Comparison of ENCODE assay signal across 8 mouse cellular contexts in genomic region chr8:70765329-70765728, GRCm38 (mm10). TPM values are rescaled to one million over a fixed set of nuclear protein-coding genes. Genes with fewer than 3 reads are reported as not detected.
A peak's percentile ranks its signal among the peaks of the same experiment; 100 is the strongest.
DNase-seq lines count a peak whose midpoint lies in the region; ATAC-seq and TF ChIP-seq lines count a peak whose summit lies in the region.

No protein-coding gene starts in this region.

- DNase-seq in kidney, postnatal 0 days (ENCODE audit: low spot score), result no peak
- DNase-seq in kidney, adult 11 months, result no peak
- DNase-seq in frontal cortex, postnatal 10 days (ENCODE audit: low spot score in 2 of 2), result no peak
- DNase-seq in layer of hippocampus, postnatal 25 days (ENCODE audit: extremely low spot score in 1 of 2, low spot score in 1 of 2), result no peak

- 74% methylated on average over 9 of the region's 9 CpGs for WGBS in kidney, postnatal 0 days
- WGBS in bone marrow, adult 2 months, result 30% methylated on average over 9 of the region's 9 CpGs
- WGBS in hindbrain, embryonic 15.5 days, result 88% methylated on average over 9 of the region's 9 CpGs
- 79% methylated on average over 9 of the region's 9 CpGs for WGBS in midbrain, embryonic 13.5 days

- peak overlapping the region; percentile 40; the same call in 1 of the 2 replicates for H3K4me3 ChIP-seq in kidney, postnatal 0 days (replicated peaks; ENCODE audit: low read depth, low read length)
- peak overlapping the region; percentile 52 for H3K4me3 ChIP-seq in bone marrow, adult 2 months (replicated peaks; ENCODE audit: control insufficient read depth, low read depth, low read length)
- H3K4me3 ChIP-seq in hindbrain, embryonic 15.5 days, result no peak overlapping the region
- H3K4me3 ChIP-seq in midbrain, embryonic 13.5 days (replicated peaks), result no peak overlapping the region; the same call in 1 of the 2 replicates

- H3K9ac ChIP-seq in kidney, postnatal 0 days (ENCODE audit: low read depth, low read length), result peak overlapping the region; percentile 61; the same call in 1 of the 2 replicates
- no peak overlapping the region for H3K9ac ChIP-seq in hindbrain, embryonic 15.5 days
- peak overlapping the region; percentile 60; the same call in 1 of the 2 replicates for H3K9ac ChIP-seq in midbrain, embryonic 13.5 days (replicated peaks)

- H3K27me3 ChIP-seq in kidney, postnatal 0 days (ENCODE audit: insufficient read depth, low read length), result no peaks in the 10 kb centered on the region
- H3K27me3 ChIP-seq in hindbrain, embryonic 15.5 days, result peaks cover 21% of the 10 kb centered on the region
- H3K27me3 ChIP-seq in midbrain, embryonic 13.5 days, result peaks cover 21% of the 10 kb centered on the region

- peak overlapping the region; percentile 91 for H3K4me2 ChIP-seq in kidney, postnatal 0 days (ENCODE audit: low read length)
- H3K4me2 ChIP-seq in hindbrain, embryonic 15.5 days, result peak overlapping the region; percentile 51; the same call in 1 of the 2 replicates
- peak overlapping the region; percentile 54; the same call in 1 of the 2 replicates for H3K4me2 ChIP-seq in midbrain, embryonic 13.5 days (replicated peaks)

- TF ChIP-seq CTCF in kidney, postnatal 0 days (IDR thresholded peaks at IDR 0.05; ENCODE audit: low read depth), result no peak
- no peak for TF ChIP-seq CTCF in bone marrow, adult 2 months (IDR thresholded peaks at IDR 0.05; ENCODE audit: control insufficient read depth, insufficient read depth, low read length)

- TF ChIP-seq POLR2A in bone marrow, adult 2 months (IDR thresholded peaks at IDR 0.05; ENCODE audit: borderline replicate concordance, control insufficient read depth, low read depth, low read length), result no peak

- H3K27ac ChIP-seq in kidney, postnatal 0 days, result no peak overlapping the region
- peak overlapping the region; percentile 70 for H3K27ac ChIP-seq in bone marrow, adult 2 months (ENCODE audit: control insufficient read depth, insufficient read depth, low read depth, low read length, poor library complexity)
- H3K27ac ChIP-seq in hindbrain, embryonic 15.5 days (replicated peaks), result no peak overlapping the region
- H3K27ac ChIP-seq in midbrain, embryonic 13.5 days, result no peak overlapping the region

- peaks cover 4% of the 10 kb centered on the region; the same call in 1 of the 2 replicates for H3K36me3 ChIP-seq in kidney, postnatal 0 days (ENCODE audit: insufficient read depth, low read length)
- peaks cover 20% of the 10 kb centered on the region for H3K36me3 ChIP-seq in hindbrain, embryonic 15.5 days
- H3K36me3 ChIP-seq in midbrain, embryonic 13.5 days, result peaks cover 31% of the 10 kb centered on the region

- H3K9me3 ChIP-seq in kidney, postnatal 0 days (replicated peaks; ENCODE audit: low read length), result no peaks in the 10 kb centered on the region
- no peaks in the 10 kb centered on the region for H3K9me3 ChIP-seq in hindbrain, embryonic 15.5 days
- no peaks in the 10 kb centered on the region for H3K9me3 ChIP-seq in midbrain, embryonic 13.5 days

- ATAC-seq in kidney, postnatal 0 days (replicated peaks; ENCODE audit: low FRiP score, low read depth), result no peak
- ATAC-seq in hindbrain, embryonic 15.5 days (ENCODE audit: low FRiP score, low read depth), result no peak
- ATAC-seq in midbrain, embryonic 13.5 days, result no peak
- no peak for ATAC-seq in megakaryocyte progenitor cell, adult 5-6 weeks (replicated peaks; ENCODE audit: poor library complexity)

- H3K4me1 ChIP-seq in kidney, postnatal 0 days (replicated peaks; ENCODE audit: insufficient read depth, low read length), result peaks cover 17% of the 10 kb centered on the region
- peaks cover 25% of the 10 kb centered on the region for H3K4me1 ChIP-seq in bone marrow, adult 2 months (ENCODE audit: control insufficient read depth, insufficient read depth, low read length)
- peaks cover 30% of the 10 kb centered on the region for H3K4me1 ChIP-seq in hindbrain, embryonic 15.5 days (replicated peaks)
- H3K4me1 ChIP-seq in midbrain, embryonic 13.5 days (replicated peaks), result peaks cover 26% of the 10 kb centered on the region

RNA-seq across cellular contexts. Expression of gene Mpv17l2, which starts 4.6 kb away (rescaled TPM):
- 78.2 and 80.3 TPM in 2 replicates for polyA plus RNA-seq in kidney, postnatal 0 days (2015; fragmentation: Nextera tagmentation; extraction: Ambion mirVana)
- polyA plus RNA-seq in bone marrow, adult 2 months (2011; ENCODE audit: insufficient read depth, insufficient read length, low replicate concordance, missing spikeins), result 15.1 and 28.2 TPM in 2 replicates
- 40.4 and 44.9 TPM in 2 replicates for polyA plus RNA-seq in hindbrain, embryonic 15.5 days (2015; fragmentation: Nextera tagmentation; extraction: Ambion mirVana)
- 36.2 and 38.4 TPM in 2 replicates for polyA plus RNA-seq in midbrain, embryonic 13.5 days (2015; fragmentation: Nextera tagmentation; extraction: Ambion mirVana)
- total RNA-seq in megakaryocyte progenitor cell, adult 5-6 weeks (2015), result 37.4 and 41.4 TPM in 2 replicates
- total RNA-seq in megakaryocyte progenitor cell, adult 5-6 weeks (2017), result 10.2 and 10.4 TPM in 2 replicates
- total RNA-seq in layer of hippocampus, postnatal 25 days (2021), result 10 to 100 TPM; 41.7 to 42.2 TPM

RNA-seq across cellular contexts. Expression of gene Rab3a, which starts 10.8 kb away (rescaled TPM):
- polyA plus RNA-seq in kidney, postnatal 0 days (2015; fragmentation: Nextera tagmentation; extraction: Ambion mirVana), result 20.5 and 21.8 TPM in 2 replicates
- polyA plus RNA-seq in bone marrow, adult 2 months (2011; ENCODE audit: insufficient read depth, insufficient read length, low replicate concordance, missing spikeins), result 9.7 and 13.3 TPM in 2 replicates
- polyA plus RNA-seq in hindbrain, embryonic 15.5 days (2015; fragmentation: Nextera tagmentation; extraction: Ambion mirVana), result 503 and 561 TPM in 2 replicates
- 261 and 275 TPM in 2 replicates for polyA plus RNA-seq in midbrain, embryonic 13.5 days (2015; fragmentation: Nextera tagmentation; extraction: Ambion mirVana)
- 2.6 and 3.6 TPM in 2 replicates for total RNA-seq in megakaryocyte progenitor cell, adult 5-6 weeks (2015)
- total RNA-seq in megakaryocyte progenitor cell, adult 5-6 weeks (2017), result 2.1 and 6.6 TPM in 2 replicates
- 100 to 1,000 TPM; 789 to 843 TPM for total RNA-seq in layer of hippocampus, postnatal 25 days (2021)

RNA-seq across cellular contexts. Expression of gene Pik3r2, which starts 11.2 kb away (rescaled TPM):
- 43.8 and 47.2 TPM in 2 replicates for polyA plus RNA-seq in kidney, postnatal 0 days (2015; fragmentation: Nextera tagmentation; extraction: Ambion mirVana)
- 12.8 and 19.5 TPM in 2 replicates for polyA plus RNA-seq in bone marrow, adult 2 months (2011; ENCODE audit: insufficient read depth, insufficient read length, low replicate concordance, missing spikeins)
- polyA plus RNA-seq in hindbrain, embryonic 15.5 days (2015; fragmentation: Nextera tagmentation; extraction: Ambion mirVana), result 104 and 113 TPM in 2 replicates
- polyA plus RNA-seq in midbrain, embryonic 13.5 days (2015; fragmentation: Nextera tagmentation; extraction: Ambion mirVana), result 78.9 and 87.2 TPM in 2 replicates
- 5.7 and 6.0 TPM in 2 replicates for total RNA-seq in megakaryocyte progenitor cell, adult 5-6 weeks (2015)
- total RNA-seq in megakaryocyte progenitor cell, adult 5-6 weeks (2017), result 18.1 and 18.5 TPM in 2 replicates
- 100 to 1,000 TPM; 154 to 159 TPM for total RNA-seq in layer of hippocampus, postnatal 25 days (2021)

RNA-seq across cellular contexts. Expression of gene Mast3, which starts 39.5 kb away (rescaled TPM):
- polyA plus RNA-seq in kidney, postnatal 0 days (2015; fragmentation: Nextera tagmentation; extraction: Ambion mirVana), result 8.4 and 10.2 TPM in 2 replicates
- 20.5 and 70.7 TPM in 2 replicates for polyA plus RNA-seq in bone marrow, adult 2 months (2011; ENCODE audit: insufficient read depth, insufficient read length, low replicate concordance, missing spikeins)
- 21.2 and 25.1 TPM in 2 replicates for polyA plus RNA-seq in hindbrain, embryonic 15.5 days (2015; fragmentation: Nextera tagmentation; extraction: Ambion mirVana)
- polyA plus RNA-seq in midbrain, embryonic 13.5 days (2015; fragmentation: Nextera tagmentation; extraction: Ambion mirVana), result 14.6 and 18.3 TPM in 2 replicates
- total RNA-seq in megakaryocyte progenitor cell, adult 5-6 weeks (2015), result 48.7 and 50.0 TPM in 2 replicates
- total RNA-seq in megakaryocyte progenitor cell, adult 5-6 weeks (2017), result 13.9 and 16.7 TPM in 2 replicates
- 100 to 1,000 TPM; 411 to 437 TPM for total RNA-seq in layer of hippocampus, postnatal 25 days (2021)

RNA-seq across cellular contexts. Expression of gene Pde4c, which starts 41.8 kb away (rescaled TPM):
- 8.0 and 9.5 TPM in 2 replicates for polyA plus RNA-seq in kidney, postnatal 0 days (2015; fragmentation: Nextera tagmentation; extraction: Ambion mirVana)
- polyA plus RNA-seq in bone marrow, adult 2 months (2011; ENCODE audit: insufficient read depth, insufficient read length, low replicate concordance, missing spikeins), result 2.7 and 3.2 TPM in 2 replicates
- 0.21 and 0.35 TPM in 2 replicates for polyA plus RNA-seq in hindbrain, embryonic 15.5 days (2015; fragmentation: Nextera tagmentation; extraction: Ambion mirVana)
- polyA plus RNA-seq in midbrain, embryonic 13.5 days (2015; fragmentation: Nextera tagmentation; extraction: Ambion mirVana), result 0.15 and 0.28 TPM in 2 replicates
- total RNA-seq in megakaryocyte progenitor cell, adult 5-6 weeks (2015), result 0.39 TPM in 1 of 2 replicates, not detected in the other
- total RNA-seq in megakaryocyte progenitor cell, adult 5-6 weeks (2017), result not detected in 2 replicates
- 1 to 10 TPM in 1 of 2 experiments, under 1 TPM in 1; 0.89 to 1.2 TPM for total RNA-seq in layer of hippocampus, postnatal 25 days (2021)

Comparison
In these comparisons a context has a peak if more than half of its experiments do, and no peak if none do; other contexts are left out.
1. H3K4me3 ChIP-seq: peak in kidney, postnatal 0 days (single experiment) and bone marrow, adult 2 months (single experiment); none in hindbrain, embryonic 15.5 days (single experiment) and midbrain, embryonic 13.5 days (single experiment).
2. RNA of gene Rab3a, which starts 10.8 kb away (polyA plus RNA-seq): 503 to 561 TPM in hindbrain, embryonic 15.5 days and 261 to 275 TPM in midbrain, embryonic 13.5 days; 20.5 to 21.8 TPM in kidney, postnatal 0 days and 9.7 to 13.3 TPM in bone marrow, adult 2 months; every median in the first group is over 10 times any median in the second.
3. Peak in every context shown above with its lines, with median percentiles within 50 percentile points of each other: H3K4me2 ChIP-seq.